Mouse (Mus musculus) adrenal gland, postnatal 14 days (tissue): ENCODE measurements around the gene Stpg2. TPM values are rescaled to one million over a fixed set of nuclear protein-coding genes. Genes with fewer than 3 reads are reported as not detected.
"Not testable (repeated sequence)": the region's sequence is repeated elsewhere in the genome, so short reads cannot be mapped to it uniquely, and the experiment has no call there.

Experiments used
- DNase-seq: peaks from one replicate; pipeline ENCODE4 v3.0.0; 2021; ENCODE audit warnings: mixed read lengths
- long read RNA-seq, 2 experiments: library from polyadenylated mRNA; stranded (forward); transcript quantifications; one replicate each; pipeline ENCODE4 v2.0.0; 2021
- total RNA-seq: library from RNA; stranded (reverse); gene quantifications from 2 replicates; pipeline ENCODE4 v1.2.3, GENCODE M21; 2021

Gene Stpg2
- total RNA-seq, result not detected in 2 replicates
- long read RNA-seq, experiment 1, result 0 reads
- long read RNA-seq, experiment 2, partial matches to known transcripts, result 0 of 1 reads
- long read RNA-seq, experiment 2, other reads (novel, unspliced or antisense), result 1 of 1 reads

DNA sequence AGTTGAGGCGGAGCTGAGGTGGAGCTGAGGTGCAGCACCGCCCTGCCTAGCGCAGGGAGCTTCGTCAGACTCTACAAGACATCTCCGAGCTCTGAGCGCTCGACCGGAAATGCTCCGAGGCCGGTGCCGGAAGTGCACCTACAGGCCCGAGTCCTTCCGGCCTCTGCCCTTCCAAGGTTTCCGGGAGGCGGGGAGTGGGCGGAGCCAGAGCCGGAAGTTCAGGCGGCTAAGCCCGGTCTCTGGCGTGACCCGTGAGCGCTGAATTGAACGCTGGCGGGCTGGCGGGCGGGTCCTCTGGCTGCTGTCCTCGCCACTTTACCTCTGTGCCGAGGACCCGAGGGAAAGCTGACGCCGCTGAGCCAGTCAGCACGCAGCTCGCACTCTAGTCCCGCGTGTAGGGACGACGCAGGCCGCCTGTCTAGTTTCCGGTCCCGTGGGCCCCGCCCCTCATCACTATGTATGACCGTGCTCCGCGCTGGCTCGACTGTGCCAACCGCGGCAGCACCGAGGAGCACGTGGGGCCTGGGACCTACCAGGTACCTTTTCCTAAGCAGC lies at the start of gene Stpg2:
Gene Stpg2 (plus strand): TSS at position 251 of the 555 bp plus-strand sequence.
- peak; percentile 96 for DNase-seq

DNA sequence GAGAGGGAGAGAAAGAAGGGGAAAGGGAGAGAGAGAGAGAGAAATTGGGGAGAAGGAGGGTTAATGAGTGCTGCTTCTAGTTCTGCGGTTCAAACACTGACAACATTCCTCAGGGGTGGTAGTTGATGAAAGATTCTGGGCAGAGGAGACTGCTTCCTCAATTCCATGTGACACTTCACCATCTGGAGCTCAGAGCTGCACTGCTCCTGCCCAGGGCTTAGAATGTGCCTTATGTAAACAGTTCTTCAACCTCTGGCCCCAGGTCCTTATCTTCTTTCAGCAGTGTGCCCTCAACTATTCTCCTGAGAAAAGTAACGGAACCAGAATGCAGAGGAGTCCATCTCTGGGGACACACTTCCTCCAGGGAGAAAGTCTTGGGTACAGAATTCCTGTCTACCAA lies 43.3 kb upstream of the Stpg2 start:
- no peak for DNase-seq

DNA sequence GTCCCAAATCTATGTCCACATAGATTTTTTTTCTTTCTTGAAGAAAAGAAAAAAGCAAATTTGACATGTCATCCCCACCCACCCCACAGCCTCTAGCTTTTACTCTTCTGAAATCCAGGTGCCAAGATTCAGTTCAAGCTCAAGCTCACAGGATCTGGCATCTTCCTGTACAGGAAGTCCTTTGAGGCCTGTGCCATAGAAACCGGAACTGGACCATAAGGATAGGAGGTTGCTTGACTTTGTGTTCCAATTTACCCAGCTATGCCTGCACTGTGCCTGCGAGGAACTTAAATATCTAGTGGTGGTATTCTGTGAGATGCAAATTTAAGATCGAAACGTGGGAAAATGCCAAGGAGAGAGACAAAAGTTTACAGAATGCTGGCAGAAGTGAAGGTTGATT lies 42.8 kb upstream of the Stpg2 start:
- DNase-seq, result no peak

DNA sequence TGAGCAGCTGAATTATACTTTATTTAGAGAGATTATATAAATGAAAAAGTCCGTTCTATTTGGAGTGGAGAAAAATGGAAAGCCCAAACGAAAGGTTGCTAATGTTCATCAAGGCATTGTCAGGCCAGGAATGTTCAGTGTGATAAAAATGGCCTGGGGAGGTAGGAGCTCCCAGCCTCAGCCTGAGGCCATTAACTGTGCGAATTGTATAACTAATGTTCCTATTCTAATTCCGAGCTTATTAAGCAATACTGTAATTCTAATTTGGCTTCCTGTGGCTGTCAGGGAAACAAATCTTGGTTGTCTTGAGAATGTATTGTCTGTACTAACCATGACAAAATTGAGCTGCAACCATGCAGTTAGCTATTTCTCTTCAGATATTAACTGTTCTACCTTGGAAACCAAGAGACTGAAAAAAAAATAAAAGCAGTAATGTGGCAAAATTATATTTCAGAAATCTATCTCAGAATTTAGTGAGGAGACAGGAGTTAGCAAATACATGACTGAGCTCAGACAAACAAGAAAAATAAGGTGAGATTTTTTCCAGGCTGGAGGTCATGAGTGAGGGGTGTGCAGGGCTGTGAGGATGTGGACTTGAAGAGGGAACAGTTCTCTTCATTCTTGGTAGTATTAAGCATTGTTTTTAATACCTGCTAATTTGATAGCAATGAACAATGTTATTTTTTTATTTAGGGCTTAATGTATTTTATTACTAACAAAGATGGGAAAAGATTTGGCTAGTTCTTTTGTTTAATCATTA lies 36.8 kb upstream of the Stpg2 start:
- DNase-seq, result no peak

DNA sequence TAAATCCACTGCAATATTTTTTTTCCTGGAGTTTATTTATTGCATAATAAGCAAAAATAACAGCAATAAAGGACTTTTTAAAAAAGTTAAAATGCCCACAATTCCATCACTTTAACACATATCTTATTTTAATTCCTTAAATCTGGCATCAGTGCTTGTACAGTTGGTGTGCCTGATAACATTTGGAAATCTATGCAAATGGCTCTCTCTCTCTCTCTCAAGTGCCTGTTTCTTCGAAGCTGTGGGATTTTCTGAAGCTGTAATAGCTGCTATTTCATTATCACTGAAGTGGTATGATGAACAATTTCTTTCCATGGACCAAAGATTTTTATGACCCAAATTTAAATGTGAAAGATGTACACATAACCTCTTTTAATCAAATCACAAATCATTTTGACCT lies 35.8 kb upstream of the Stpg2 start:
- no peak for DNase-seq

DNA sequence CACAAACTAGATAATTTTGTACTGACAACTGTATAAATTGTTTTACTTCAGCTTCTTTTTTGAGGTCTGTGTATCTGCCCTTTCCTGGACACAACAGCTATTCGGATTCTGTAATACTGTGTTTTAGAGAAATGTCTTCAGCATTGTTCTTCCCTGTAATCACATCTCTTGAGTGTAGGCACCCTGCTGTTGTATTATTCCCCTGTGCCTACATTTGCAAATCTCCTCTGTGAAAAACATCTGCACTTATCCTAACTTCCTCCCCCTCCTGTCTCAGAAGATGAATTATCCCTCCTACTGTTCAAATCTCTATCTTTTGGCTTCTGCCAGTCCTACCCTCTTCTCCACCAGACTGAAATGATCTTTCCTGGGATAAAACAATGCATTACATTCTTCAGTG lies 28.6 kb upstream of the Stpg2 start:
- DNase-seq, result no peak

DNA sequence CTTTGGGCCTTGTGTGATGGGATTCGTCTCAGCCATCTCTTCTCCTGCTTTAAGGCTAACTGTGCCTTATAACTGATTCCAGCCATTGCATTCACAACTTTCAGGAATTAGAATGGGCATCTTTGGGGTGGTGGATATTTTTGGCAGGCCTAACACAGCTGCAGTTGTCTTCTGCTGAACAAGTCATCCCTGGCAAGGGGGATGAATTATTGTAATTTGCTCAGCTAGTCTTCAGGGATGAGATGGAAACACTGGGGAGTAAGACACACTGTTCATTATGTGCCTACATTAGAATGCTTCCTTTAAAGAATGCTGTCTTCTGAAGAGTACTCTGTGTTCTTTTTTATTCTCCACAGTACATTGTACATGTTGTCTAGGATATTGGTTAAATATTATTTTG lies 14.0 kb upstream of the Stpg2 start:
- no peak for DNase-seq

DNA sequence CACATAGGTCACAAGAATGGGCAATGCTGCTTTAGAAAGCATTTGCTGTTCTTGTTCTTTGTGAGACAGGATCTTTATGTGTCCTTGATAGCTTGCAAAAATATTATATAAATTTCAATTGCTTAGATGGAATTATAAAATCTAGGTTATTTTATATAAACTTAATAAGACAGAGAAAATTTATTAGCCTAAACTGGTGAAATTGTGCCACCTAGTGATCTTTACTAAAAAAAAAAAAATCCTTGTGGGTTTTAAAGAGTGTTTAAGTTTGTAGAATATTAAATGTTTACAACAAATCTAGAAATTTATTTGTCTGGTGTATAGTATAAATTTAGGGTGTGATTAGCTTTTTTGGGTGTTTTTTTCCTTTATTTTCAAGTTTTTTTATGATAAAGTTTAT lies 11.6 kb upstream of the Stpg2 start:
- DNase-seq, result no peak

DNA sequence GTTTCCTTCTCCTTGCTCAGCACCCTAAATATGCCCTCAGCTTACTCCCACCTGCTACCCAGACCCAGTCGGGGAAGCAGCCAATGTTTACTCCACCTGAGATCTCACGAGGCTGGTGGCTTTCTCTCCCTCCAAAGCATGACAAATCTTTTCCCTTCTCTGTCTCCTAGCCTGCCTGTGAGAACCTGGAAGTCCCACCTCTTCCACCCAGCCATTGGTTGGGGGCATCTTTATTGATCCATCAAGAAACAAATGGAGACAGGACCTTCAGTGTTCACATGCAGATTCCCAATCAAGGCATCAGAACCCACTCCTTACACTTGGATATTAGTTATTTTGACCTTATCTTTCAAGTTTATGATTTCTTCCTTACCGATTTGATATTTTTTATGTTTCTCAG lies 7.1 kb upstream of the Stpg2 start:
- no peak for DNase-seq

DNA sequence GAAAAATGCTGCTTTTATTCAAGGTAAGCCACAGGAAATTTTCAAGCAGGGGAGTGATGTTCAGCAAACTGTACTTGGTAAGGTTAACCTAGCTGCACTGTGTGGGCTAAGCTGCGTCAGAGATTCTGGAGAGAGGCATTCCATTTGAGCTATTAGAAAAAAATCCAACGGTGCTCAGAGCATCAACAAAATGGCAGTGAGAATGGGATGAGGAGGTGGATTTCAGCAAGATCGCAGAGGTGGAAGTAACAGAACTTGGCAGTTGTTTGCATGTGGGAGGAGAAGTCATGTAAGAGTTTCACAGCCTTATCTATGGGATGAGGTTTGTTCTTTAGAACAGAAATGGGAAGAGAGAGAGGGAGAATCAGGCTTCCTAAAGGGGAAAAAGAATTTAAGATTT lies 5.2 kb upstream of the Stpg2 start:
- DNase-seq, result no peak

DNA sequence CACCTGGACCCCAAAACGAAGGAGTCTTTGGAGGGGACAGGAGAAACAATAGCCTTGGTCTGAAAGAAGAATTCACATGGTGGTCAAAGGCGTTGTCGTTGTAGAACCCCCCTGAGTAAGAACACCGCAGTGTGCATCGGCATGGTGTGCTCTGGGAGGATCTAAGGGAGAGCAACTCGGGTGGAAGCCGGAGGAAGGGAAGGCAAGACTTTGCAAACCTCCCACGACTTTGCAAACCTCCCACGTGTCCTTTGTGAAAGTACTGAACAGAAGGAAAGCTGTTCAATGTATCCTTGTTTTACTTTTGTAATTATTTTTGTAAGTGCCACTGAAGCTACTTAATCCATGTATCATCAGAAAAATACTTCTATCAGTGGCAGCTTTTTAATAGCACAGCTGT lies 11.5 kb downstream of the Stpg2 start:
- no peak for DNase-seq

DNA sequence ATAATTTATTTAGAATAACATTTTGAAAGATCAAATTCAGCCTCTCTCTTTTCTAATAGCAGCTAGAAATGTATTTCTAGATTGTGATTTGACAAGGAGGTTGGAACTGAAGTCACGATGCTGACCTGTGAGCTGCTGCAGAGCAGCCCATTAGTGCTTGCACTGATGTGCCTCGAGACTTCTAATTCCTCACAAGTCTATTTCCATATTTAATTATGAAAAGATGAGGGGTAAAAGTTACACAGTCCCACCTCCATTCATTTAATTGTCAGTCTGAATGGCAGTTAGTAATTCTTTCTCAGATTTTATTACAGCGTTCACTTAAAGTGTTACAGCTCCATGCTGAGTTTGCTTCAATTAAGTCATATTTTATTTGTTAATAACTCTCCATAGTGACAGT lies 19.6 kb downstream of the Stpg2 start:
- no peak for DNase-seq

DNA sequence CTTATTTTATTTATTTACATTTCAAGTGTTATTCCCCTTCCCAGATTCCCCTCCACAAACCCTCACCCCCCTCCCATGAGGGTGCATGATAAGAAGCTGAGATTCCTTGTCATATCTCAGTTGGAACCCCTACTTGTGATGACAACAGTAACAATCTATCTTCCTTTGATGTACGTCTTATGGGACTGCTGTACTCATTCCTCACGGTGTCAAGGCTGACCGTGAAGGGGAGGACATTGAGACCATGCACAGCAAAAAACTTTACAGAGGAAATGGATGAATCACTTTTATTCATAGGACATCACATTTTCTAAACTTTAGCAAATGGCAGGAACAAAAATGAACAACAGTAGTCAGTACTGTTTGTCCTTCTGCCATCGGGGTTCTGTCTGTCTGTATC lies 21.3 kb downstream of the Stpg2 start:
- DNase-seq, result peak; percentile 52

DNA sequence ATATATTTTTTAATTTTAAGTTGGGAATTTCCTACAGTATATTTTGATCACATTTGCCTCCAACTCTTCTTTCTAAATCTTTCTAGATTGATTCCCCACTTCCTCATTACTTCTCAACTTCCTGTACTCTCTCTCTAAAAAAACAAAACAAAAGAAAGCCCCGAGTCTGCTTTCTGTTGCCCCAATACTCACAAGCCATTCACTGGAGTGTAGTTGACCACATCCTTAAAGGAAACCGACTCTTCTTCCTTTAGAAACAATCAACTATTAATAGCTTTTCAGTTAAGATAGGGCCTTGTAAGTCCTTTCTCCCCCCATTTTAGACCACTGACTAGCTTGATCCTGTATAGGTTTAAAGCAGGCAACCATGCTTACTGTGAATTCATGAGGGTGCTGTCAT lies 39.7 kb downstream of the Stpg2 start:
- DNase-seq, result no peak

DNA sequence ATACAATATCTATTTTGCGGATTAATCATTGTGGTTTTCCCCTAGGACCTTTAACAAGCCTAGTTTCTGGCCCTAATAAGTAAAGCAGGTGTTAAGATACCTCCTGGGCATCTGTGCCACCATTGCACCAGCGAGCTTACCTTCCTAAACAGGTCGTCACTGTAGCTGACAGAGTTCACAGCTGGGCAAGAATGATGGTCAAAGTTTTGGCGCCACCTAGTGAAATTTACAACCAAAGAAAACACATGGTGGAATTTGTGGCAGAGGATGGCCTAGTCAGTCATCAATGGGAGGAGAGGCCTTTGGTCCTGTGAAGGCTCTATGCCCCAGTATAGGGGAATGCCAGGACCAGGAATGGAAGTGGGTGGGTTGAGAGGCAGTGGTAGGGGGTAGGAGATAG lies 41.0 kb downstream of the Stpg2 start:
- peak; percentile 37 for DNase-seq

DNA sequence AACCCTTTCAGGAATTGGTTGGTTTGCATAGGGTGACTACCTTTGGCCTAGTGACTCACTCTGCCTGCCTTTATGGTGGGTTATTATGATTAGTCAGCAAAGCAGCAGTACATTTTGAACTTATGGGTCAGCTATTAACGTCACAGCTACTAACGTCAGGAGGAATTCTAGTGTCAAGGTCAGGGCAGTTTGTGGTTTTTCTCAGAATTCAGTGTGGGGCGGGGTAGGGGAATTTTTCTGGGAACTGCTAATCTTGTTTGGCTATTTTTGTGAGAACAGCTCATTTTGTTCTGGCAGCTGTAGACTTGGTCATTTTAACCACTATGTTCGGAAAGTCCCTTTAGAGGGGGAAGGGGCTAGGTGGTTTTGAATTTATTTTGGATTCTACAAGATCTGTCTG lies 56.9 kb downstream of the Stpg2 start:
- not testable (repeated sequence) for DNase-seq

DNA sequence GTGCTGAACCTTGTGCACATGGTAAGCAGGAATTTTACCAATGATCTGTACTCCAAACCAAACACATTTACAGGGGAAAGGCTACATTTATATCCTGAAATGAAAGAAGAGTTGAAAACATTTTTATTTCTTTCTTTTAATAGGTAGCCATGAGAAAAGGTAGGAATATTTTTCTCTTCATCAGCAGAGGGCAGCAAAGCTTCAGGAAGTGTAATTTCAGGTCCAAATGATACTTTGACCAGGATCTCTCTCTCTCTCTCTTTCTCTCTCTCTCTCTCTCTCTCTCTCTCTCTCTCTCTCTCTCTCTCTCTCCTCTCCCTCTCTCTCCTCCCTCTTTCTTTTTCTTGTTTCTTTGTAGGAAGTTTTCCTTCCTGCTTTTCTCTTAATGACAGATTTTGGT lies 92.4 kb downstream of the Stpg2 start:
- no peak for DNase-seq

DNA sequence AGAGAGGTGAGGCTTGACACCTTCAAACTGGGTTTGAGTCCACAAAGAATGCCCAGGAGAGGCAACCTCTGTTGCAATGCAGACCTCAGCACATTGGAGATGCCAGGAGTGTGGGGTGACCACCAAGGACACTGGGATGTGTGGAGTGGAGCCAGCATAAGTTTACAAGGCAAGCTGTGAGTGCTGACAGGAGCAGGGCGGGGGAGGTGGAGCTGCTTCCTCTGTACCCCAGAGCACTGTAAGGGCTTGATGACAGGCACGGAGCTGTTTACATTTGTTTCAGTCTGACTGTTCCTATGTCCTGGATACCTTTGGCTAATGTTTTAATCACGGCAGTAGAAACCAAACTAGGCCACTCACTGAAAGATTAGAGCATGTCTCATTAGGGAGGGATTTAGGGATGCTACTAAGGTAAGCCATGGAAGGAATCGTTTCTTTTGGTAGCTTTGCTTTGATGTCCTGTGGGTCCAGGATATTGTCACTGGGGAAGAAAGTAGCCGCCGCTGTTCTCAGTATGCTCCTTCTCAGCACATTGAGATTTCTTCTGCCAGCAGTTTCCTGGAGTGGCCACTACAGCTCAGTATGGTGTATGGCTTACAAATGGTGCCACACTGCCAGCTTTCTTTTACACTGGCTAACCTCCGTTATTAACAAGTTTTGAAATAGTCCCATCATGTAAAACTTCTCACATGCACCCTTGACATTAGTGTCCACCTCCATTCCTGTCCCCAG lies 102.8 kb downstream of the Stpg2 start:
- peak; percentile 5 for DNase-seq

DNA sequence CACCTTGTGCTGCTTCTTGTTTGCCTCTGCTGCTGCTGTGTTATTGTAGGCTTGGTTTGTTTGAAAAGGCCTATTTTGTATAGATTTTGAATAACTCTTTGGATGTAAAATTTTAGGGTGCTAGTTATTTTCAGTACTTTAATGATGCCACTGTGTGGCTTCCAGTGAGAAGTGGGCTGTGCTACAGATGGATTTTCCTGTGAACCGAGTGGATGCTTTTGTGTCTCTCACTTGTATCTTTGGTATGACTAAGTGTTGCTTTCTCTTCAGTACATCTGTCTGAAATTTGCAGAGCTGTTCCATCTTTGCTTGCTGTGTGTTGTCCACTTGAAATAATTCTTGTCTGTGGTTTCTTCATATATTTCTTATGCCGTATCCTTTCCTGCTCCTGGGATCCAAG lies 106.2 kb downstream of the Stpg2 start:
- DNase-seq, result no peak

DNA sequence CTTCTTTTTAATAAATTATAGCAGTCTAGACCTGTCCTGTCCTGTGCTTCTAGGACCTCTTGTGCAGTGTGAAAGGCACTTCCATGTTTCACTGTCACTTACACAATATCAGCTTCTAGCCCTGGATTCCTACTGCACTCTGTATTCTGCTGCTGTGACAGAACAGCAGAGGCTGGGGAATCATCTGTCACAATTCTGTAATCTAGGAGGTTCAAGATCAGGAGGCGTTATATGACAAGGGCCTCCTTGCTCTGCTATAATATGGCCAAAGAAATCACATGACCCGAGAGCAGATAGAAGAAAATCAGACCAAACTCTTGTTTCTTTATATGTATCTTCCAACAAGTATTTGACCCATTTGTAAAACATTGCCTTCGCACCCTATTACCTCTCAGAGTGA lies 175.0 kb downstream of the Stpg2 start:
- DNase-seq, result no peak

DNA sequence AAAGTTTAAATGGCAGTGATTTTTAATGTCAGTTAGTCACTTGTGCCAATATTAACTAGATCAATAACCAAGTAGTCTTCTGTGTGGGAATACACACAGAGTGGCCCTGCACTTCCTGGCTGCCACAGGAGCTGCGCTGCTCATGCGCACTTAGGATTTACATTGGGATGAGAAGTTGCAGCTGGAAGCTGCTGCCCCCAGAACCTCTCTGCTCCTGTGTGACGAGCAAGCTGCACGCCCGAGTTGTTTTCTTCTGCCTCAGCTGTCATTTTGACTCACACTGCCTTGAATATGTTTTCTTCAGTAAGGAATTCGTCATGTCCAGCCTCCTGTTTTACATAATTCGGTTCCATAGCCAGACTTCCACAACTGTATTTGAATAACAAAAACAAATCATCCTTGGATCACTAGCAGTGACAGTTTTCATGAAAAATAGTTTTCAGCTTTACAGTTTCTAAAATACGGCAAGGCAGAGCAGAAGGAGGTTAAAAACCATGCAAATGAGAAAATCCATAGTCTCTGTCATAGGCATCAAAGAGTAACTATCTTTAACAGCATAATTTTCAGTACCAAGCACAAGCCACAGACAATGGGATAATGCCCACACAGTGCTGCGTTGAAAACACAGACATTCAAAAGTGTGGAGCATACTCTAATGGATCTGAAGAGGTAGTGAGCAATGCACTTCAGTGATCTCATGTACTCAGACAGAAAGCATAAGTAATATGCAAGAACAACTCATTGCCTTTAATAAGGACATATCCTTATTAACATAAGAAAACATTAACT lies 191.8 kb downstream of the Stpg2 start:
- no peak for DNase-seq

DNA sequence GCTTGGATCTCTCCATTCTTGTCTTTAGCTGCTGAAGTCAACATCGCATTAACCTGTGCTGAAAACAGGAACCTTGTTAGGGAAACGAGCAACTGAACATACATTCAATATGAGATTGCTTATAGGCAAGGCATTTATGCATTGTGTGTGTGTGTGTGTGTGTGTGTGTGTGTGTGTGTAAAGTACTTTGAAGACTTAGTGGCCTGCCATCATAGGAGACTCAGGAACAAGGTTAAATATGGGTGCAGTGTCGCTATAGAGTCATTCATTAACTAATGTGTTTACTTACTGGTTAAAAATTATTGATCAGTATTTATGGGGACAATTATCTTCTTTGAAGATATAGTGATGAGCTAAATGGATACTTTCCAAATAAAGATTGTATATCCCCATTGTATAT lies 199.2 kb downstream of the Stpg2 start:
- no peak for DNase-seq

DNA sequence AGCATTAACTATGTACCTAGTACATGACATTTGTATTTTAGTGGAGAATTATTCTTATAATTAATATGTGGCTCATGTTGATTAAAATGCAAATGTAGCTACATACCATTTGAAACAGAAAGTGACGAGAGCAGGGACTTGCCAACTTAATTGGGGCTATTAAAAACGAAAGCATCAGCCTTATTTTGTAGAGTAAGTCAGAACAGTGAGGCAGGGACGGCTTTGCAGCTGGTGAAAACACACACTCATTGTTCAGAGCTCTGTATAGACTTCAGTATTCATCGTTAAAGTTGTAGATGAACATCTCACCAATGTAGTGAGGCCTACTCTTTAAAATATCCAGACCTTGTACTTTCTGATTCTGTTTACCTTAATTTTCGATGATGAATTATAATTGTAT lies 213.6 kb downstream of the Stpg2 start:
- no peak for DNase-seq
